Mouse (Mus musculus) heart, postnatal 25 days (tissue): Measurements from ENCODE around the gene Gnai3. TPM values are rescaled to one million over a fixed set of nuclear protein-coding genes. Genes with fewer than 3 reads are reported as not detected.

ENCODE experiments used
- DNase-seq: peaks from one replicate; pipeline ENCODE4 v3.0.0; 2022; ENCODE audit warnings: low spot score
- intact Hi-C: fragments of 180-260 bp; cut with DNase I; formaldehyde crosslinking; loops from one replicate; pipeline ENCODE4 v1.15.1; 2025
- total RNA-seq, 2 experiments: library from RNA; stranded (reverse); gene quantifications; 2 replicates each; pipeline ENCODE4 v1.2.3; 2021

Gene Gnai3
- total RNA-seq, 2 experiments from 2014 or later = 18.5 to 21.3 TPM

DNA sequence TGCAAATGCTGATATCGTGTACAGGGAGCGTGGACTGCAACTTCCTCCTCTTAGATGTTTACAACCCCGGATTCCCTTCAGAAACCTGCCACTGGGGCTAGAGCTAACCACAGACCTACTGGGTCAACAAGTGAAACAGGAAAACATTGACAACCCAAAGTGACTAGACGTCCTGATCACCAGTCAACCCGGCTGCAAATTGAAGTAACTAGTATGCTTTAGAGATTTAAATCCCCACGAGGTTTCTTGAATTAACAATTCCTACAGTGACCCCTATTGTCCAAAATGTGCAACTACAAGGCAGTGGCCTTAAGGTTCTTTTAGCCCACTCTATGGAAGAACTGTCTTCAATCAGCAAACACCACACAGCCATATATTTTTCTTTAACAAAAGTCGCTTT is 84.5 kb downstream of the Gnai3 start:
- intact Hi-C loops = loop anchor here (2.0 to 10.0 kb wide), 7 partner anchors 44 to 427 kb away; partner anchors contain the start of genes Ahcyl1, Gm10961, Gstm1 and Strip1
- no peak for DNase-seq

Other genes with a start within 250 kb of the Gnai3 start
- gene Gstm7, start 214.3 kb downstream of the Gnai3 start, total RNA-seq = 10 to 100 TPM; 77.7 to 79.7 TPM
- 1 to 10 TPM; 1.6 to 3.2 TPM for gene Gstm6, start 202.4 kb downstream of the Gnai3 start, total RNA-seq
- gene Gstm3, start 176.9 kb downstream of the Gnai3 start, total RNA-seq = not detected
- gene Gstm2, start 159.7 kb downstream of the Gnai3 start, total RNA-seq = 100 to 1,000 TPM; 137 to 156 TPM
- gene Gstm1, start 128.2 kb downstream of the Gnai3 start, total RNA-seq = 100 to 1,000 TPM; 224 to 232 TPM
- 10 to 100 TPM; 10.9 TPM for gene Gstm4, start 101.3 kb downstream of the Gnai3 start, total RNA-seq
- 1 to 10 TPM; 4.7 to 6.2 TPM for gene Ampd2, start 59.5 kb downstream of the Gnai3 start, total RNA-seq
- gene Gnat2, start 53.4 kb downstream of the Gnai3 start, total RNA-seq = not detected
- gene Gpr61, start 8.7 kb upstream of the Gnai3 start, total RNA-seq = not detected
- 10 to 100 TPM; 12.2 to 12.5 TPM for gene Amigo1, start 40.2 kb upstream of the Gnai3 start, total RNA-seq
- gene Cyb561d1, start 55.1 kb upstream of the Gnai3 start, total RNA-seq = 1 to 10 TPM; 4.9 to 5.1 TPM
- gene Atxn7l2, start 64.8 kb upstream of the Gnai3 start, total RNA-seq = 1 to 10 TPM; 2.4 to 3.3 TPM
- gene Sypl2, start 80.5 kb upstream of the Gnai3 start, total RNA-seq = under 1 TPM; 0.57 to 0.87 TPM
- gene Psma5, start 110.8 kb upstream of the Gnai3 start, total RNA-seq = 10 to 100 TPM; 52.5 to 53.8 TPM
- gene Sort1, start 137.9 kb upstream of the Gnai3 start, total RNA-seq = 10 to 100 TPM; 17.1 to 18.9 TPM
- gene Mybphl, start 218.8 kb upstream of the Gnai3 start, total RNA-seq = 10 to 100 TPM; 58.9 to 60.3 TPM
- gene Psrc1, start 237.7 kb upstream of the Gnai3 start, total RNA-seq = under 1 TPM; 0.16 to 0.45 TPM